Mouse (Mus musculus) thymus, postnatal 25 days (tissue): ENCODE results near the gene Scml4.

Source experiments
- DNase-seq: peaks from one replicate; pipeline ENCODE4 v3.0.0; 2022

The Scml4 gene

DNA sequence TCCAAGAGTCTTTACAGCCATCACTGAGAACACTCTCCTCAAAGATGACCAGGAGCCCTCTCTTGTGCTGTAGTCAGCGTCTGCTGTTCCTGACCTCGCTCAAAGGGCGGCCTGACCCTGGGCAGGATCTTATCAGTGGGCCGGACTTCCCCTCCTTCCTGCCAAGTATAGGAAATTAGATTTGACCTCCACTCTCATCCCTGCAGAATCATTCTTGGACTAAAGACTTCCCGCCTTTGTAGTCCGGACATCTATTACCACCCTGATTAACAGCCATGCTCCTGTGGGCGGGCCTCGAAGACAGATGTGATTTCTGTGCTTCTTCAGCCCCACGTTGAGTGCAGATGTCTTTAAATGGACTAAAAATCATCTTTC, 91.9 kb downstream of the Scml4 start:
- no peak for DNase-seq

DNA sequence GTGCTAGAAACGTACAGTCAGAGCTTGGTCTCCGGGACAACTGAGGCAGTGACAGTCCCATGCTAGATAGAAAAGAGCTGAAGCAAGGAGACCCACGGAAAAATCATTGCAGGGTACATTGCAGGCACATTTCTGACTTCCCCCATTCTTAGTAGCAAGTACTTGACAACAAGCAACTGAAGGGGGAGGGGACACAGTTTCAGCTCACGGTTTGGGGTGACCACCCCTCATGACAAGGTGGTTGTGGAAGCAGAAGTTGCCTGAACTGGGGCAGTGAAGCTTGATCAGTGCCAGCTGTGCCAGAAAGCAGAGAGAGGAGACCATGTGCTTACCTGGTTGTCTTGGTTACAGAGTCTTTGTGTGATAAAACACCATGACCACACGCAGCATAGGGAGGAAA, 93.4 kb downstream of the Scml4 start:
- no peak for DNase-seq

DNA sequence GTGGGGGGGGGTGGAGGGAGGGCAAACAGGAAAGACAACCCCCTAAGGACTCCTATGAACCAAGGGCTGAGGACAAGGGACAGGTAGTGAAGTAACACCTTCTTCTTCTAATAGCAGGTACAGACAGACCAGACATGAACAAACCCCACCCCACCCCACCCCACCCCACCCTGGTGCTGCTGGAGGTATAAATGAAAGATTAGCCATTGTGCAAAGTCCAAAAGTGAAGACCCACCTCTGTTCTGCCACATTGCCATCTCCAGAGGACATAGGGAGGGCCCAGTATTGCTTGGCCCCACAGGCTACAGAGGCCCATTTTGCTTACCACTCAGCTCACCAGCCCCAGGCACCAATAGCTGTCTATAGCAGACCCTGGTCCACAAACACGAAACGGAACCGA, 95.0 kb downstream of the Scml4 start:
- no peak for DNase-seq

DNA sequence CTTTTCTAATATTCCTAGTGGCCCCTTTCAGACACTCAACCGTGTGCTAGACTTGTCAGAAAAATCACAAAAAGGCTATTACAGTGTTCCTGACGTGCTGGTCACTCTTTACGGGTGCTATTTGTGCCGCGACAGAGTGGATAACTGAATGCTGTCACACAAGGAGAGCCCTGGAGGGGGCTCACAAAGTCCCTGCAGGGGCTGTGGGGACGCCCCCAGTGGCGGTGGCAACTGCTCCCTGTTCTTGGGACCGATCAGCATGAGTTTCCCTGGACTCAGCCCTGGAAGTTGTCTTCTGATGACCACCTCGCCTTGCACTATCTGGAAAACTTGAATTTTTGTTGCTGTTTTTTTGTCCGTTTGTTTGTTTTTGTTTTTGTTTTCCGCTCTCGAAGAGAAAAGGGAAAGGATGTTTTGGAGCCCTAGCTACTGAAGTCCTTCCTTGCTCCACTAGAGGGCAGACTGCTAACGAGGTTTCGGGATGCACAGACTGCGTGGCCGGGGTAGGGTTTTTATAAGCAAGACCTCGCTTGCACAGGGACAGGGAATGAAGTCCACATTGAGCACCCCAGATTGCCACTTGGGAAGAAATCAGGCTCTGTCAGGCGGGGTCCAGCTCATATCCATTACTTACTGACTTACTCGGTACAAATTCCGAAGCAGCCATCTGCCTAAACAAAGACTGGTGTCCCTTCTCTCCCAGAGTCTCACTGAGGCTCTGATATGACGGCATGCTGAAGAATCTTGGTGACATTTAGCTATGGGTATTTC, 97.9 kb downstream of the Scml4 start:
- peak; percentile 63 for DNase-seq

DNA sequence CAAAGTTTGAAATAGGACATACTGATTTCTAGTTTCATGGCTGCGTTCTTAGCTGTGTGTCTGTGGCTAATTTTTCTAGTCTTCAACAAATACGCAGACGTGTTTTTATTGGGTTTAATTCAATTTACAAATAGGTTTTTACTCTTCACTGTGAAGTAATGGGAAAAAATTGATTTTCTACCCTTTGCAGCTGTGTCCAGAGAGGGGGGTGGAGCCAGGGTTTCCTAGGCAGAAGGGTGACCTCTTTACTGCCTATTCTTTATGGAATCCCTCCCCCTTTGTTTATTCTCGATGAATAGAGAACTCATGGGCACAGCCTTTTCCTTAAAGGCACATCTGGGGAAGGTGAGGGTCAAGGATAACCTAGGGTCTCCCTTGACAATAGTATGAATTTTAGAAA, 98.5 kb downstream of the Scml4 start:
- no peak for DNase-seq

DNA sequence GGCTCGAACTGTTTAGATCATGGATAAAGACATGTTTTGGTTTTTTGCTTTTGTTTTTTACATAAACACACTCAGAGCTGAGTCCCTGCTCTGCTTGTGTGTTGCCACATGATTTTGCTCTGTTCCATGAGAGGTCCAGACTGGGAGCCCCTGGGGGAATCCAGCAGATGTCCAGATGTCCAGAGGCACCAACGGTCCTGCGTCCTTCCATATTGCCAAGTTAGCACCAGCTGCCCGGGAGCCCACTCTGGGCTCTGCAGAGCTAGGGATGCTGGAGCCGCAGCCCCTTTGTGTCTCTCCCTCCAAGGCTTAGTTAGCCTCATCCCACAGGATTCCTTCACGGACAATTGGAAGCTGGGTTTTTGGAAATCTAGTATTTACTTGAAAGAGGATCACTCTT, 101.6 kb downstream of the Scml4 start:
- DNase-seq: no peak

DNA sequence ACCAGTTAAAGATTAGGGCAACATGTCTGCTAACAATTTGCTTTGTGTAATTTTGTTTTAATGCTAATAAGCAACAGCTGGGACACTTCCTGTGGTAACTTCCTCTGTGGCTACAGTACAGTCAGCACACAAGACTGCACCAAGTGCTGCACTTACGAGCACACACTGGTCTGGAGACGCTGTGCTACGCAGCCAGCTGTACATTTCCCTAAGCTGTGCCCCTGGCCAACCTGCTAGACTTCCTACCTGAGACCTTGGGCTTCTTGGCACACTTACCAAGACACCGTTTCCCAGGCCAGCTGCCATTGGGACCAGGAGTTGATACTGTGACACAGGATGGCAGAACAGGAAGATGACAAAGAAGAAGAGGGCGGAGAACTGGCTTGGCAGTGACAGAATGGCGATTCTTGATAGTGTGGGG, 102.0 kb downstream of the Scml4 start:
- DNase-seq: peak; percentile 32

DNA sequence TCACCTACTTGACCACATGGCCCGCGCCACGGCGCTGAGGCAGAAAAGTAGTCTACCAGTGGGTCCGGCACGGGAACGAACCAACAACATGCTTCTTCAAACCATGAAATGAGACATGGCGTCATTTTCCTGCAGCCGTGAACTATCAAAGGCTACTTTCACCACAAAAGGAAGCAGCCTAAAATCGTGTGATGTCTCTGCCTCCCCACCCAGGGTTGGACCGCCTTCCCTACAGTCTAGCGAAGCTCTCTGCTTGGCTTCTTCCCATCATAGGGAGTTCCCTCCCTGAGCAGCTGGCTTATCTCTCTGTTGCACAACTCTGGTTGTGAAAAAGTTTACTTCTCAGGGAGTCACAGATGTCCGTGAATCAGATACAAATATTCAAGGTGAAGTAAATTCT, 102.5 kb downstream of the Scml4 start:
- DNase-seq: no peak

DNA sequence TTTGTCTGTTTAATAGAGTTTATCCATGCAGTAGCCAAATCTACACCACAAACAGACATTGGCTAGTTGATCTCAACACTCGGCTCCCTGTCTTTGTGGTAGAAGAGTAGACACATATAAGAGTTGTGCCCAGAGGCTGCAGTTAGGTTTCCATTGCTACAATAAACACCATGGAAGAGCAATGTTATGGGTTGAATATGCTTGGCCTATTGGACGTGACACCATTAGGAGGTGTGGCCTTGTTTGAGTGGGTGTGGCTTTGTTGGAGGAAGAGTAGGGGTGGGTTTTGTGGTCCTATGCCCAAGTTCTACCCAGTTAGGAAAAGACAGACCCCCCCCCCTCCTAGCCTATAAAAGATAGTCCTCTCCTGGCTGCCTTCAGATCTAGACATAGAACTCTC, 102.9 kb downstream of the Scml4 start:
- DNase-seq: no peak

DNA sequence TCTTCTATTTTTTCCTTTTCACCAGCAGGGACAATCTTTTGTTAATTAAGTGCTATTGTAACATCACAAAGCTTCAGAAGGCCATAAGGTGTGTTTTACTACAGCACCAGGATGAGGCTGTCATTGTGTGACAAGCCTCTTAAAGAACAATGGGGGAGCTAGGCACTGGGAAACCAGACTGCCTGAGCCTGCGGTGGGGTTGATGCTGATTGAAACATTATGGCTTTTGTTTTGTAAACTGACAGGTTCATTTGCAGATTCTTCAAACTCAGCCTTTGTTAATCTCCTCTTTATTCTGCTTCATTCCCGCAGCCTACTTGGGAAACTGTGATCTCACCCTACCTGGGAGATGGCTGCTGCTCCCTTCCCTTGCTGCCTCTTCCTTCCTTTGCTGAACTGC, 108.2 kb downstream of the Scml4 start:
- no peak for DNase-seq

DNA sequence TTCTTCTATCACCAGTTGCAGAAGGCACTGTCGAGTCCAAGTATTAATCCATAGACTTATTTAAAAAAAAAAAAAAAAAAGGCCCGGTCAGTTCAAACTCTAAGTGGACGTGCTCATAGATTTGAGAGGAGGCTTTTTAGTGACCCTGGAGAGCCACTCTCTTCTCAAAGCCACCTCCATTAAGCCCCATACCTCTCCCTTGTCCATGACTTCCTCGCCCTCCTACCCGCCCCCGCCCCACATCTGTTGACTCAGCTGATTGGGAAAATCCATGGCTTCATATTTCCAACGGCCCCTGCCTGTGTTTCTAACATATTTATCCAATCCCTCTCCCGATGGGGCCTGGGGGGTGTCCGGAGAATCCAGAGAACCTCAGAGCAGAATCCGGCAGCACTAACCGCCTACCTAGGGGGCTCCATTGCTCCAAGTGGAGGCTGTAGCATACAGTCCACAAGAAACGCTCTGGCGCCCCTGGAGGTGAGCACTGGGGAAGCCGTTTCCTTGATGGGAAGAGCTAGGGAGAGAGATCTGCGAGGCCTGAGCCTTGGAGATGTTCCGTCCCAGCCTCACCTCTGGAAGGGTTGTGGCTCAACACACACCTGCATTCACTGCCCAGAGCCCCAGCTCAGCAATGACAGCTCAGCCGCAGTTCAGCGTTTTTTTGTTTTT, 112.5 kb downstream of the Scml4 start:
- peak; percentile 73 for DNase-seq

DNA sequence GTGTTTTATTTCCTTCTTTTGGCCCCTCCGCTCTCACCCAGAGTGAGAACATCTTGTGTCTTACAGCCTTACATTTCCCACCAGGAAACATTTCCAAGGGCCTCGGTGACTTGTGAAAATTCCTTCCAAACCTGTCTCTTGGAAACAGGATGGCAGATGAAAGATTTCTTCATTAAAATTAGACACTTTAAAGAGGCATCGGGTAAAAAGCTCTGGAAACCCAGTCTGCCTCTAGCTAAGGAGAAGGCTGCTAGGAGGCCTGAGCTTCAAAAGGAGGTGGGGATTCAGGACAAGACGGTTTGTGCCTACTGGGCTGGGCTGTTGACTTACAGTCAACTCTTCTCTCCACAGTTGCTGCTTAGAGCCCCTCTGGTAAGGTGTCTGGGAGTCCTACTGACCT, 113.4 kb downstream of the Scml4 start:
- no peak for DNase-seq

DNA sequence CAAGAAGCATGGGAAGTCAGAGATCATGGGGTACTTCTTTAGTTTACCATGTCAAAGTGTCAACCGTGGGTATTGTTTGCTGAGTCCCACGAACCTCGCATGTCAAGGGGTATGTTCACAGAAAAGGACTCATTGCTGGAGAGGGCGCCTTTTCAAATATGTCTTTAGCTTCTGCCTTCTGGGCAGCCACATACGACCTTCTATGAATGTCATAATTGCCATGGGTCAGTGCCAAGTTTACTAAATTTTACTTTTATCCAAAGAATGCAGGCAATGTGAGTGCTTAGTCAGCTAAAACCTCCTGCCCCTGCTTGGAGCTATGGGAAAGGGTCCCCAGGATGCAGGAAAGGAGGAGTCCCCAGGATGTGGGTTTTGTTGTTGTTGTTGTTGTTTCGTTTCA, 116.4 kb downstream of the Scml4 start:
- DNase-seq: no peak

DNA sequence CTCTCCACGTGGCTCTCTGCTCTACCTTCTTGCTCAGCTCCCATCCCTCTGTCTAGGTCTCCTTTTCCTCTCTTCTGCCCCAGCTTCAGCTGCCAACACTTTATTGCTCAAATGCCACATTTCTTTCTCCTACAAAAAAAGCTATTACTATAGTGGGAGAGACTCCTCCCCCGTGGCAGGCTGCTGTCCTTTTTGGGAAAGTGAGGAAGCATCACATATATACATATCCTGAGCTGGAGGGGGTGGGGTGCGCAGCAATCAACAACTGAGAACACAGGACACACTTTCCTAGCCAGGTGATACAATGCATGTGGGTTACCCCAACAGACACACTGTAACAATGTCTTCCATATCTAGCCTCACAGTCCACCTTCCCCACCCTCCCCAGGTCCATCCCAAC, 118.2 kb downstream of the Scml4 start:
- no peak for DNase-seq

DNA sequence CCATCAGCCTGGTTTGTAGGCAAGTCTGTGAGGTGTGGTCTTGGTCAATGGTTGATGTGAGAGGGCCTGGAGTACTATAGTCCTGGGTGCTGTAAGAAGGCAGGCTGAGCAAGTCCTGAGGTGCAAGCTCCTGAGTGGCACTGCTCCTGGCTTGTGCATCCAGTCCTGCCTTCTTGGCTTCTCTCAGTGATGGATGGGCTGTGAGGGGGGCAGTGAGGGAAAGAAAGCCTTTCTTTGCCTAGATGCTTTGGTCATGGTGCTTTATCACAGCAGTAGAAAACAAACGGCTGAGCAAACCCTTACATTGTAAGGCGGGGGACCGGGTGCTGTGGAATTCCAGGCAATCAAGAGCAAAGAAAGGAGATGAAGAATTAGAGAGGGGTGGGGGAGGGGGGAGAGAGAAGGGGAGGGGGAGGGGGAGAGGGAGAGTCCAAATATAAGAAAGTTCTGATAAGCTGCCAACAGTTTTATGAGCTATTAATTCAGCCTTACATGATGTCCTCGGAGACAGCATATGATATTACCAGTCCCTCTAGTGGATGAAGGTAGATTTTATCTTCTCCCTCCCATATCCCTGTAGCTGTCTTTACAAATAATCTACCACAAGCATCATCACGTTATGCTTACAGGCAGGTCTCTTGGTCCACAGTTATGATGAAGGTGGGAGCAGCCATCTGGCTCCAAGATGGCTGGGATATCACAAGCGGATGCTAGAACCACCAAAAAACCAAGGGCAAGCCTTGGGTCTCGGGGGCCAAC, 121.0 kb downstream of the Scml4 start:
- no peak for DNase-seq

DNA sequence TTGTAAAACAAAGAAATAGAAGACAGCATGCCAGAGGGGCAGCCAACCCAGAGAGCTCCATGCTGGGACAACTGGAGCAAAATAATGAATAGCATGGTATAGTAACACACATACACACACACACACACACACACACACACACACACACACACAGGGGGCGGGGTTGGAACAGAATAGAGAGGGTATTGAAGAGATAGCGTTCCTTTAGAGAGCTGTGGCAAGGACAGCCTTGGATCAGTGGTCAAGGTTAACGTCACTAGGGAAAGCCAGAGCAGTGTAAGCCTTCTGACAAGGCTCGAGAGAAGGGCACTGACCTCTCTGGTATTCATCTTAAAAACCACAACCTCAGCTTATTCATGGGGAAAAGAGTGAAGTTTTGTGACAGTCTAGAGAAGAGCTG, 124.7 kb downstream of the Scml4 start:
- no peak for DNase-seq

DNA sequence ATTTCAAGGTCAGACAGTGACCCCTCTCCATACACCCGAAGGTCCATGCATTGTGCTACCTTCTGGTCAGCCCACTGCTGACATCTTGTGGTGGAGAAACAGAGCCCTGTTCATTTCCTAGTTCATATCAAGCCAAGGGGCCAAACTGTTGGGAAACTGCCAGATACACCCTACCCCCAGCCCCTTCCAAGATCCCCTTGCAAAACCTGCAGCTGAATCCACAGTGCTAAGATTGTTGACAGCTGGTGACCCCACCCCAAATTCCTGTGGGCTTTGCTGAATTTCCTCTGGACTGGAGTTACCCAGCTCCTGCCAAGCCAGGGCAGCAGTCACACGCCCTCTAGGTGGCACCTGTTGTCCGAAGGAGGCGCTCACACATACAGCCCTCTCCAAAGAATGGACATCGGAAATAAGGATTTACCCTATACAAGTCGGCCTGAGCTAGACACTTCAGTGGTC, 127.5 kb downstream of the Scml4 start:
- DNase-seq: peak; percentile 48

DNA sequence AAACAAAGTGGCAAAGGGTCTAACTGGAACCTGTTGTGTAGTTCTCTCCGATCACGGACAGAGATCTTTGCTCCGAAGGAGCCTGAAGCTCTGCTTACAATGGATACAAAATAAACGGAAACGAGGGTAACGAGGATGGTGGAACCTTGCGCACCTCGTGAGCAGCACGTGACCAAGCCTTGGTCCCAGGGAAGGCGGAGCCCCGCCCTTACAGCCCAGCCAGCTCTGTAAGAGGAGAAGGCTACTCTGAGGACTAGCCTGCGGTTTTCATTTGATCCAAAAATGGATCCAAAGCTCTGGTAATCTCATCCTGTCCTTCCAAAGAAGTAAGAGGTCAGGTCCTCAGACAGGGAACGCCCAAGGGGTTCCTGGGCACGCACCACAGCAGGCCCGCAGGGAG, 128.5 kb downstream of the Scml4 start:
- DNase-seq: no peak

DNA sequence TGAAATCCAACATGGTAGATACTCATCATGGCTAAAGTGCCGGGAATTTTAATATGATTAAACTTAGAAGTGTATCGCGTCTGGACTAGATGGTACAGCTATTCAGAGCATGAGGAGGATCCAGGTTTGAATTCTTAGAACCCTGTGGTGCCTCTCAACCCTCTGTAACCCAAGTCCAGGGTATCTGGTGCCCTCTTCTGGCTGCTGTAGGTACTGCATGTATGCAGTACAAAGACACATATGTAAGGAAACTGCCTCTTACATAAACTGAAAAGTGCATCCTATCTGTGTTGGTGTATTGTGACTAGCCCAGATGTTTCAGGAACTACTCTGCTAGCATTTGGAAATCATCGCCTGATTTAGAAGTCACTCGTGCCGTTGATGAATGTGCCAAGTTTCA, 129.7 kb downstream of the Scml4 start:
- DNase-seq: peak; percentile 75

DNA sequence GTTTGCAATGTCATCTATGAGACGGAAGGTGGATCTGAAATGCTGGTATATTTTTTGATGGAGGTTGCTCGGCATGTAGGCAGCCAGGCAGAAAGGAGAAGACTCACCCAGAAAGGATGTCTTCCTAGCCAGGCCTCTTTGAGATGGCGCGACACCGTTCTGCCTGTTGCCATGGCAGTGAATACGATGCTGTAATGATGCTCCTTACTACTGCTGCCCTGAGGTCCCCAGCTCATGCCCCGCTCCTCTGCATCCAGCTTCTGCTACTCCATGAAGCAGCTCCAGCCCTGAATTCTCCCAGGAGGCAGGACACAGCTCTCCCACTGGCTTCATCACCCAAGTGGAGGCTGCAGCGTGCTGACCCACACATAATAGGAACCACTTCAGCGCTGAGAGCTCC, 130.8 kb downstream of the Scml4 start:
- no peak for DNase-seq

DNA sequence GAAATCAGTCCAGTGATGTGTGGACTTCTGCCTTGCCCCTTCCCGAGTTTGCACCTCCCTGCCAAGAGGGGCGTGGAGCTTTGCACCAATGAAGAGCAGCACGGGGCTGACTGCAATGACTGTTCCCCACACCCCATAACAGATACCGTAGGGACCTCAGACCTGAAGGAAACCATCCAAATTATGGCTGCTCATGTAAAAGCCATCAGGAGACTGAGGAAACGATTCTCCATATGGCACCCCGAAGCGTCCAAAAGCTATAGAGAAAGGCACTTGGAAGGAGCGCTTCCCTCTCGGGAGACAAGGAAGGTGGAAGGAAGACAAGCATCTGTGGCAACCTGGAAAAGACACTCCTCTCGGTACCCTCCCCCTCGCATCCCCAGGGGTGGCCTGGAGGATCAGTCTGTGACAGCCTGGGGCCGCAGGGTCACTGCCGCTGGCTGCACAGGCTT, 134.2 kb downstream of the Scml4 start:
- DNase-seq: no peak

DNA sequence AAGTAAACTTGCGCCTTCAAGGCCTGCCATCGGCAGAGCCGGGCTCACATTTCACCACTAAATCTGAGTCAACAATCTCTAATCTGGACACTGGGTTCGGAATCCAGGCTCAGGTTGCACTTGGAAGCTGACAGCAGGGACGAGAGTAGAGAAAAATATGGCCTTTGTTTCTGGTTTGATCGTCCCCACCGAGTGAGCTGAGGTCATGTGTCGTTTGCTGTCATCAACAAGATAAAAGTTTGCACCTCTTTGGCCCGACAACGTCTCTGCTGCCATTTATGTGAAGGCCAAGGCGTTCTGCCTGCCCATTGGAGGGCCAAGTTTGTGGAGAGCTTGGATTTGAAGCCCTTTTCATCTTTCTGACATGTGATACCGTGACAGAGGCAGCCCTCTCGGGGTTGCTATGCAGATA, 135.3 kb downstream of the Scml4 start:
- no peak for DNase-seq

DNA sequence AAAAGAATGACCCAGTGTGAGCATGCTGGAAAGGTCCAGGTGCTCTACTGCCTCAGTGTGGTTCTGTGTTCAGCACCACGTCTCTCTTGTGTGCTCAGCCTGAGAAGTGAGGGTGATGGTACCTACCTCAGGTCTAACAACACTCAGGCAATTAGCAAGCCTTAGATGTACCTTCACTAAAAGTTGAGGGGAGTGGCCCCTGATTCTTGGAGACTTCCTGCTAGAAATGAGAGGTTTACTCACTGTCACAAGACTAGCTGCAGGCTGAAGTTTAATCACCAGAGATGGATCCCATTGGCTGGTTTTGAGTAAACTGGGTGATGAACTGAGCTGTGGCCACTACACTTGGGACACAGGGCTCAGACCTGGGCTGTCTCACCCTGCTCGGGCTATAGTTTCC, 137.1 kb downstream of the Scml4 start:
- DNase-seq: no peak

DNA sequence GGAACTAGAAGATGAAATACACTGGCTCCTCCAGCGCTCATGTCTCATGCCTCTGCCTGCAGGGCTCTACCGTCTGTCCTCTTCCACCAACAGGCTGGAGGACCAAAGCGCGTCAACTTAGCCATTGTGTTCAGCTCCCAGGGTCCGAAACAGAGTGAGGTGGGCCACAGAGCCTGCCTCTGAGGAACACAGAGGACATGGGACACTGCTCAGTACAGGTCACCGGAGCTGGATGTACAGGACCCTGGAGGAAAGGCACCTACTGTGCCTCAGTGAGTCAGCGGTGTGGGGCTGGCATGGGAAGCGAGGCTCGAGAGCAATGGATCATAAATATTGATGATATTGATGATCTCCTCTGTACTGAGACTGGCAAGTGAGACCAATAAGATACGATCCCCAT, 139.2 kb downstream of the Scml4 start:
- no peak for DNase-seq
